Mouse (Mus musculus) cerebellum, adult 2 months (tissue): ENCODE measurements around the gene Lpcat3.

Experiments used
- CTCF ChIP-seq: fragments of 200-500 bp; IDR thresholded peaks from 2 replicates; pipeline ENCODE4 v1.5.1; 2011; ENCODE audit warnings: low read depth, mild to moderate bottlenecking, control low read depth, low read length, moderate library complexity, borderline replicate concordance; ENCODE audit not compliant: insufficient read depth
- POLR2A ChIP-seq: fragments of 200-500 bp; IDR thresholded peaks from 2 replicates; pipeline ENCODE4 v1.6.1; 2011; ENCODE audit warnings: low read length, control low read depth, borderline replicate concordance; ENCODE audit not compliant: insufficient read depth

DNA sequence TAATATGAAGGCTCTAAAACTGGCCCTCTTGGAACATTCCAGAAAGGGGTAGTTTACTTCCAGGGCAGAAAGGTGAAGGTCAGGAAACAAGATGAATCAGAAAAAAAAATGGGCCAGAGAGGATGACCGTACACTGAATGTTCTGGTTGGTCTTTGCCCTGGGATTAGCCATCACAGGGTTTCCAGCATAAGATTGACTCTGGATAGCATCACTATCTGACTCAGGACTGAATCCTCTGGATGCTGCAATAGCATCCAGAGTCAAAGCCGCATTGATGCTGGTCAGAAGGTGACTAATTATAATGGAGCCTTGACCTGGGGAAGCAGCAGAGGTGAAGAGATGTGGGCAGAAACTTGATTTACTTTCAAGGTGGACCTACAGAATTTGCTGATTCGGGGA lies 26.2 kb downstream of the Lpcat3 start:
- TF ChIP-seq CTCF = no peak
- no peak for TF ChIP-seq POLR2A
